ENCODE assay signal across 8 mouse cellular contexts in genomic region chr11:121235475-121236238, GRCm38 (mm10). TPM values are rescaled to one million over a fixed set of nuclear protein-coding genes. Genes with fewer than 3 reads are reported as not detected.
DNase-seq lines count a peak whose midpoint lies in the region; ATAC-seq lines count a peak whose summit lies in the region.

No protein-coding gene starts in this region.

- H3K36me3 ChIP-seq in hindbrain, embryonic 11.5 days (ENCODE audit: control insufficient read depth, insufficient read depth, low read length), result no peaks in the 10 kb centered on the region
- H3K36me3 ChIP-seq in neural tube, embryonic 11.5 days (ENCODE audit: control insufficient read depth, insufficient read depth, low read length), result peaks cover 2% of the 10 kb centered on the region

- H3K27ac ChIP-seq in hindbrain, embryonic 11.5 days (ENCODE audit: low read depth, low read length), result peak overlapping the region; percentile 98
- peak overlapping the region; percentile 97 for H3K27ac ChIP-seq in neural tube, embryonic 11.5 days (ENCODE audit: low read depth, low read length)

- 29% methylated on average over 9 of the region's 9 CpGs for WGBS in hindbrain, embryonic 11.5 days
- 26% methylated on average over 9 of the region's 9 CpGs for WGBS in neural tube, embryonic 11.5 days

- H3K9ac ChIP-seq in hindbrain, embryonic 11.5 days (ENCODE audit: low read depth, low read length), result peak overlapping the region; percentile 76; the same call in 1 of the 2 replicates
- H3K9ac ChIP-seq in neural tube, embryonic 11.5 days (ENCODE audit: low read length), result no peak overlapping the region

- no peaks in the 10 kb centered on the region for H3K27me3 ChIP-seq in hindbrain, embryonic 11.5 days (ENCODE audit: control insufficient read depth, insufficient read depth, low read length)
- no peaks in the 10 kb centered on the region for H3K27me3 ChIP-seq in neural tube, embryonic 11.5 days (ENCODE audit: control insufficient read depth, insufficient read depth, low read length)

- H3K4me2 ChIP-seq in hindbrain, embryonic 11.5 days (replicated peaks; ENCODE audit: low read depth, low read length), result no peak overlapping the region; the same call in 1 of the 2 replicates
- H3K4me2 ChIP-seq in neural tube, embryonic 11.5 days (ENCODE audit: low read depth), result peak overlapping the region; percentile 29; the same call in 1 of the 2 replicates

- H3K4me3 ChIP-seq in hindbrain, embryonic 11.5 days (ENCODE audit: low read depth, low read length), result peak overlapping the region; percentile 60
- H3K4me3 ChIP-seq in neural tube, embryonic 11.5 days (ENCODE audit: low read depth, low read length), result peak overlapping the region; percentile 76; the same call in 1 of the 2 replicates

- H3K4me1 ChIP-seq in hindbrain, embryonic 11.5 days (replicated peaks; ENCODE audit: control insufficient read depth, insufficient read depth, low read length), result 0 out of 2 replicates have a peak, but pooled peaks cover 2% of the 10 kb centered on the region
- peaks cover 16% of the 10 kb centered on the region for H3K4me1 ChIP-seq in neural tube, embryonic 11.5 days (ENCODE audit: control insufficient read depth, insufficient read depth, low read length)

- no peak for ATAC-seq in hindbrain, embryonic 11.5 days (ENCODE audit: low FRiP score)
- no peak for ATAC-seq in neural tube, embryonic 11.5 days (ENCODE audit: insufficient read depth, low FRiP score, low TSS enrichment)

- no peaks in the 10 kb centered on the region for H3K9me3 ChIP-seq in hindbrain, embryonic 11.5 days (ENCODE audit: control insufficient read depth, low read length)
- H3K9me3 ChIP-seq in neural tube, embryonic 11.5 days (ENCODE audit: control insufficient read depth, low read length), result no peaks in the 10 kb centered on the region

- peak; percentile 44 for DNase-seq in right cerebral cortex, postnatal 4 days
- no peak for DNase-seq in right cerebral cortex, postnatal 36 days (ENCODE audit: low spot score in 2 of 2)
- DNase-seq in cerebellum, postnatal 25 days, result peak; percentile 35 to 65
- peak; percentile 49 for DNase-seq in hindbrain, embryonic 11.5 days (ENCODE audit: low spot score)
- DNase-seq in liver, result peak; percentile 80
- peak; percentile 53 for DNase-seq in neural tube, embryonic 11.5 days (ENCODE audit: low spot score)
- DNase-seq in urinary bladder, adult 2 months (ENCODE audit: low spot score), result no peak
- no peak for DNase-seq in frontal cortex, postnatal 14 days (ENCODE audit: low spot score in 2 of 2)

RNA-seq across cellular contexts. Expression of gene Narf, which starts 1.4 kb away (rescaled TPM):
- polyA plus RNA-seq in hindbrain, embryonic 11.5 days (2014; fragmentation: Nextera tagmentation; extraction: Ambion mirVana), result 75.4 and 79.1 TPM in 2 replicates
- polyA plus RNA-seq in neural tube, embryonic 11.5 days (2014; fragmentation: Nextera tagmentation; extraction: Ambion mirVana), result 77.8 and 87.0 TPM in 2 replicates
- polyA plus RNA-seq in urinary bladder, adult 2 months (2012; rRNA removed), result 19.3 and 23.2 TPM in 2 replicates

RNA-seq across cellular contexts. Expression of gene Cybc1, which starts 6.5 kb away (rescaled TPM):
- 42.6 and 43.9 TPM in 2 replicates for polyA plus RNA-seq in hindbrain, embryonic 11.5 days (2014; fragmentation: Nextera tagmentation; extraction: Ambion mirVana)
- polyA plus RNA-seq in neural tube, embryonic 11.5 days (2014; fragmentation: Nextera tagmentation; extraction: Ambion mirVana), result 42.3 and 45.7 TPM in 2 replicates
- 43.4 and 56.3 TPM in 2 replicates for polyA plus RNA-seq in urinary bladder, adult 2 months (2012; rRNA removed)

RNA-seq across cellular contexts. Expression of gene Foxk2, which starts 24.1 kb away (rescaled TPM):
- polyA plus RNA-seq in hindbrain, embryonic 11.5 days (2014; fragmentation: Nextera tagmentation; extraction: Ambion mirVana), result 12.4 and 13.5 TPM in 2 replicates
- polyA plus RNA-seq in neural tube, embryonic 11.5 days (2014; fragmentation: Nextera tagmentation; extraction: Ambion mirVana), result 18.7 and 20.6 TPM in 2 replicates
- polyA plus RNA-seq in urinary bladder, adult 2 months (2012; rRNA removed), result 15.9 and 18.8 TPM in 2 replicates

RNA-seq across cellular contexts. Expression of gene Ogfod3, which starts 31.1 kb away (rescaled TPM):
- polyA plus RNA-seq in hindbrain, embryonic 11.5 days (2014; fragmentation: Nextera tagmentation; extraction: Ambion mirVana), result 17.0 and 19.2 TPM in 2 replicates
- polyA plus RNA-seq in neural tube, embryonic 11.5 days (2014; fragmentation: Nextera tagmentation; extraction: Ambion mirVana), result 17.8 and 19.8 TPM in 2 replicates
- polyA plus RNA-seq in urinary bladder, adult 2 months (2012; rRNA removed), result 7.4 and 9.9 TPM in 2 replicates

RNA-seq across cellular contexts. Expression of gene Hexdc, which starts 31.4 kb away (rescaled TPM):
- polyA plus RNA-seq in hindbrain, embryonic 11.5 days (2014; fragmentation: Nextera tagmentation; extraction: Ambion mirVana), result 6.2 and 7.0 TPM in 2 replicates
- 7.0 and 7.6 TPM in 2 replicates for polyA plus RNA-seq in neural tube, embryonic 11.5 days (2014; fragmentation: Nextera tagmentation; extraction: Ambion mirVana)
- 18.6 and 27.6 TPM in 2 replicates for polyA plus RNA-seq in urinary bladder, adult 2 months (2012; rRNA removed)

Comparison
In these comparisons a context has a peak if more than half of its experiments do, and no peak if none do; other contexts are left out.
1. DNase-seq: peak in right cerebral cortex, postnatal 4 days (single experiment), cerebellum, postnatal 25 days (2 of 2), hindbrain, embryonic 11.5 days (single experiment), liver (single experiment) and neural tube, embryonic 11.5 days (single experiment); none in right cerebral cortex, postnatal 36 days (0 of 2), urinary bladder, adult 2 months (single experiment) and frontal cortex, postnatal 14 days (0 of 2).